Mouse (Mus musculus): Measurements from ENCODE around the gene Hist1h3d.

- TF ChIP-seq POLR2A (IDR thresholded peaks at IDR 0.05; ENCODE audit: borderline replicate concordance, extremely low read depth, insufficient read depth, insufficient read length, poor library complexity, severe bottlenecking): peak; percentile 58; the same call in 1 of the 2 replicates
- no peak for TF ChIP-seq CTCF (IDR thresholded peaks at IDR 0.05; ENCODE audit: borderline replicate concordance, extremely low read depth, insufficient read depth, insufficient read length)
Observed at GRCm38 (mm10) chr13:23554925-23555838, 20.4 kb upstream of the Hist1h3d start.

All from brain, embryonic 14.5 days (tissue).